Mouse (Mus musculus): Measurements from ENCODE around the gene Krba1. TPM values are rescaled to one million over a fixed set of nuclear protein-coding genes. Genes with fewer than 3 reads are reported as not detected.

Krba1 gene
- polyA plus RNA-seq, 1 experiment from 2014 or later, result 4.1 TPM

- Histone ChIP-seq H3K4me1 (no peaks in the 10 kb centered on the region), H3K4me2 (no peak overlapping the region), H3K9me3 (replicated peaks) (no peaks in the 10 kb centered on the region), H3K4me3 (no peak overlapping the region), H3K36me3 (no peaks in the 10 kb centered on the region), H3K9ac (no peak overlapping the region), H3K27ac (no peak overlapping the region), H3K27me3 (replicated peaks) (no peaks in the 10 kb centered on the region)
- 34% methylated on average over 6 of the region's 6 CpGs for WGBS (ENCODE audit: insufficient replicate concordance)
- peak; percentile 25; the same call in 1 of the 2 replicates for ATAC-seq
Observed at GRCm38 (mm10) chr6:48466715-48467114, 71.3 kb downstream of the Krba1 start.

GRCm38 (mm10) chr6:48467490-48467889 is 72.1 kb downstream of the Krba1 start:
- ATAC-seq, result no peak
- Histone ChIP-seq H3K27me3 (replicated peaks) (no peaks in the 10 kb centered on the region), H3K4me3 (no peak overlapping the region), H3K9ac (no peak overlapping the region), H3K4me1 (no peaks in the 10 kb centered on the region), H3K27ac (no peak overlapping the region), H3K9me3 (replicated peaks) (no peaks in the 10 kb centered on the region), H3K4me2 (no peak overlapping the region), H3K36me3 (no peaks in the 10 kb centered on the region)
- 65% methylated on average over 7 of the region's 7 CpGs for WGBS (ENCODE audit: insufficient replicate concordance)

Small RNA genes lying within 50 kb of the gene (microRNA-seq; reads per million reads assigned to microRNA genes)
- gene Gm24325, result not detected

Other genes starting within 250 kb of the Krba1 start
- 2.9 and 3.9 TPM in 2 replicates for gene Zfp467, start 50.2 kb downstream of the Krba1 start, polyA plus RNA-seq (2016; fragmentation: Nextera tagmentation; extraction: Ambion mirVana)
- 0.04 TPM in 1 of 2 replicates, not detected in the other for gene Sspo, start 52.6 kb downstream of the Krba1 start, polyA plus RNA-seq (2016; fragmentation: Nextera tagmentation; extraction: Ambion mirVana)
- 1.8 and 2.3 TPM in 2 replicates for gene Atp6v0e2, start 142.0 kb downstream of the Krba1 start, polyA plus RNA-seq (2016; fragmentation: Nextera tagmentation; extraction: Ambion mirVana)
- gene Lrrc61, start 159.2 kb downstream of the Krba1 start, polyA plus RNA-seq (2016; fragmentation: Nextera tagmentation; extraction: Ambion mirVana), result 1.6 and 3.1 TPM in 2 replicates
- 6.1 and 6.8 TPM in 2 replicates for gene Rarres2, start 177.2 kb downstream of the Krba1 start, polyA plus RNA-seq (2016; fragmentation: Nextera tagmentation; extraction: Ambion mirVana)
- 0.44 TPM in 1 of 2 replicates, not detected in the other for gene Gm45021, start 194.0 kb downstream of the Krba1 start, polyA plus RNA-seq (2016; fragmentation: Nextera tagmentation; extraction: Ambion mirVana)
- gene Repin1, start 198.3 kb downstream of the Krba1 start, polyA plus RNA-seq (2016; fragmentation: Nextera tagmentation; extraction: Ambion mirVana), result 11.8 and 13.2 TPM in 2 replicates
- gene Gm44965, start 198.4 kb downstream of the Krba1 start, polyA plus RNA-seq (2016; fragmentation: Nextera tagmentation; extraction: Ambion mirVana), result not detected in 2 replicates
- gene Zfp775, start 206.5 kb downstream of the Krba1 start, polyA plus RNA-seq (2016; fragmentation: Nextera tagmentation; extraction: Ambion mirVana), result 2.0 and 2.2 TPM in 2 replicates
- 0.30 and 0.50 TPM in 2 replicates for gene AI854703, start 231.2 kb downstream of the Krba1 start, polyA plus RNA-seq (2016; fragmentation: Nextera tagmentation; extraction: Ambion mirVana)